In the genomic region with DNA sequence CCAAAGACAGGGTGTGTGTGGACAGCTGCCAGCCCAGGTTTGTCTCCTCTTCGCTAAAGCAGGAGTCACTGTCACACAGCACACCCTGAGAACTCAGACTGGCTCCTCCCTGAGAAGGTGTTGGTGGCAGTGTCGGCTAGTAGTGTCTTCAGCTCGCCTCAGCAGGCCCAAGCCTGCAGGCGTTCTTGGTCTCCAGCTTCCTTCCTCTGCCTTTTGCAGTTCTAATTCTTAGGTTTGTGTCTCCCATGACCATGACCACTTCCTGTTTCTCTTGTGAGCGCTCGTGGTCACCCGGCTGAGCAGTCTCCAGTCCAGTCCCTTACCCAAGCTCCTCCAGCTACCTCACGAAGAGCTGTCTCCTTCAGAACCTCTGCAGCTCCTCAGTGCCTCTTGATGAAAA, we compare ENCODE assay signal across 16 mouse cellular contexts. TPM values are rescaled to one million over a fixed set of nuclear protein-coding genes. Genes with fewer than 3 reads are reported as not detected.
A peak's percentile ranks its signal among the peaks of the same experiment; 100 is the strongest.
DNase-seq lines count a peak whose midpoint lies in the region; ATAC-seq and TF ChIP-seq lines count a peak whose summit lies in the region.
"Had no signal": no experiment of that assay in that cellular context is flagged by ENCODE, and none has a peak within 500 bp of the region (broad histone marks: within the 10 kb centered on the region; RNA-seq: fewer than 3 reads in every experiment).

No protein-coding gene starts in this region.

- no peak for TF ChIP-seq POLR2A in olfactory bulb, adult 2 months (IDR thresholded peaks at IDR 0.05; ENCODE audit: insufficient read depth, low read depth, low read length)

- no peak overlapping the region for H3K27ac ChIP-seq in liver, embryonic 12.5 days
- H3K27ac ChIP-seq in liver, postnatal 0 days (ENCODE audit: low read depth): no peak overlapping the region
- H3K27ac ChIP-seq in olfactory bulb, adult 2 months (ENCODE audit: insufficient read depth, low read depth, low read length): peak overlapping the region; percentile 34; the same call in 1 of the 2 replicates
- H3K27ac ChIP-seq in forebrain, embryonic 13.5 days: no peak overlapping the region
- H3K27ac ChIP-seq: kidney, embryonic 15.5 days; layer of hippocampus, adult 2 months; liver, embryonic 13.5 days; midbrain, embryonic 15.5 days; neural tube, embryonic 12.5 days had no signal

- H3K27me3 ChIP-seq in liver, embryonic 12.5 days (replicated peaks): no peaks in the 10 kb centered on the region
- H3K27me3 ChIP-seq in Patski: no peaks in the 10 kb centered on the region
- H3K27me3 ChIP-seq in liver, postnatal 0 days (ENCODE audit: insufficient read depth, low read length): no peaks in the 10 kb centered on the region
- H3K27me3 ChIP-seq in forebrain, embryonic 13.5 days: no peaks in the 10 kb centered on the region
- H3K27me3 ChIP-seq: kidney, embryonic 15.5 days; liver, embryonic 13.5 days; midbrain, embryonic 15.5 days; neural tube, embryonic 12.5 days had no signal

- TF ChIP-seq CTCF in Patski (IDR thresholded peaks at IDR 0.05): no peak
- no peak for TF ChIP-seq CTCF in liver, postnatal 0 days (IDR thresholded peaks at IDR 0.05; ENCODE audit: low read depth)
- no peak for TF ChIP-seq CTCF in olfactory bulb, adult 2 months (IDR thresholded peaks at IDR 0.05; ENCODE audit: insufficient read depth, low read depth, low read length)

- H3K4me1 ChIP-seq in liver, embryonic 12.5 days: no peaks in the 10 kb centered on the region
- H3K4me1 ChIP-seq in liver, postnatal 0 days (ENCODE audit: insufficient read depth): peaks cover 5% of the 10 kb centered on the region; the same call in 1 of the 2 replicates
- peaks cover 17% of the 10 kb centered on the region for H3K4me1 ChIP-seq in olfactory bulb, adult 2 months (ENCODE audit: control insufficient read depth, insufficient read depth, low read length)
- no peaks in the 10 kb centered on the region for H3K4me1 ChIP-seq in forebrain, embryonic 13.5 days
- H3K4me1 ChIP-seq: midbrain, embryonic 15.5 days; neural tube, embryonic 12.5 days had no signal

- WGBS in liver, embryonic 12.5 days (ENCODE audit: insufficient replicate concordance): 50% methylated on average over 8 of the region's 8 CpGs
- WGBS in liver, postnatal 0 days (ENCODE audit: insufficient replicate concordance): 30% methylated on average over 8 of the region's 8 CpGs
- WGBS in olfactory bulb, adult 2 months: 89% methylated on average over 8 of the region's 8 CpGs
- WGBS in forebrain, embryonic 13.5 days: 92% methylated on average over 8 of the region's 8 CpGs

- in situ Hi-C loops in Patski (cut with MboI; ENCODE audit: low pct_unique_long_range_greater_than_20kb): no loop called here

- no peak for TF ChIP-seq EP300 in liver, postnatal 0 days (IDR thresholded peaks at IDR 0.05; ENCODE audit: low read depth)

- DNase-seq in liver (no peak), Patski (ENCODE audit: low read depth, low spot score) (no peak)
- peak; percentile 21 for DNase-seq in liver, postnatal 0 days
- DNase-seq in left cerebral cortex, postnatal 25 days (ENCODE audit: low spot score in 2 of 2): no peak
- DNase-seq: adrenal gland, postnatal 36 days; cerebellum, adult 11 months; cerebellum, postnatal 25 days; gastrocnemius, postnatal 14 days; liver, embryonic 13.5 days had no signal

- peaks cover 67% of the 10 kb centered on the region for H3K36me3 ChIP-seq in liver, embryonic 12.5 days
- peaks cover 8% of the 10 kb centered on the region; the same call in 1 of the 2 replicates for H3K36me3 ChIP-seq in liver, postnatal 0 days (replicated peaks; ENCODE audit: insufficient read depth, low read length)
- H3K36me3 ChIP-seq in forebrain, embryonic 13.5 days (ENCODE audit: poor library complexity, severe bottlenecking): peaks cover 64% of the 10 kb centered on the region

- H3K4me2 ChIP-seq in liver, embryonic 12.5 days: no peak overlapping the region
- H3K4me2 ChIP-seq in liver, postnatal 0 days (ENCODE audit: low read depth, low read length): no peak overlapping the region
- no peak overlapping the region for H3K4me2 ChIP-seq in forebrain, embryonic 13.5 days
- H3K4me2 ChIP-seq: kidney, embryonic 15.5 days; liver, embryonic 13.5 days; midbrain, embryonic 15.5 days; neural tube, embryonic 12.5 days had no signal

- no peak overlapping the region for H3K4me3 ChIP-seq in liver, embryonic 12.5 days
- H3K4me3 ChIP-seq in liver, postnatal 0 days (ENCODE audit: low read depth, low read length): no peak overlapping the region
- H3K4me3 ChIP-seq in olfactory bulb, adult 2 months (ENCODE audit: insufficient read depth, low read depth, low read length): no peak overlapping the region
- no peak overlapping the region for H3K4me3 ChIP-seq in forebrain, embryonic 13.5 days
- H3K4me3 ChIP-seq: kidney, embryonic 15.5 days; layer of hippocampus, adult 2 months; liver, embryonic 13.5 days; midbrain, embryonic 15.5 days; neural tube, embryonic 12.5 days had no signal

- CTCF ChIA-PET in Patski (lab: Charles Lee): interaction anchor here (0.6 to 1.5 kb wide), 5 partner anchors 9 to 23 kb away, joined by 3 to 4 read pairs (median 3); no protein-coding TSS in a partner anchor

- POLR2A ChIA-PET in Patski (lab: Charles Lee): interaction anchor here (1.6 kb wide), 1 partner anchor 24 kb away, joined by 3 read pairs; no protein-coding TSS in a partner anchor

- H3K9me3 ChIP-seq in liver, embryonic 12.5 days (replicated peaks): no peaks in the 10 kb centered on the region
- no peaks in the 10 kb centered on the region for H3K9me3 ChIP-seq in liver, postnatal 0 days (ENCODE audit: low read length)
- H3K9me3 ChIP-seq in forebrain, embryonic 13.5 days (replicated peaks): no peaks in the 10 kb centered on the region
- H3K9me3 ChIP-seq: kidney, embryonic 15.5 days; liver, embryonic 13.5 days; midbrain, embryonic 15.5 days; neural tube, embryonic 12.5 days had no signal

- intact Hi-C loops in left cerebral cortex, postnatal 25 days (cut with DNase I): no loop called here

- H3K9ac ChIP-seq in liver, embryonic 12.5 days: no peak overlapping the region
- H3K9ac ChIP-seq in liver, postnatal 0 days (replicated peaks): no peak overlapping the region
- no peak overlapping the region for H3K9ac ChIP-seq in forebrain, embryonic 13.5 days
- H3K9ac ChIP-seq: kidney, embryonic 15.5 days; liver, embryonic 13.5 days; midbrain, embryonic 15.5 days; neural tube, embryonic 12.5 days had no signal

- 0 out of 2 replicates have a peak, but pooled peaks have one; percentile 21 for ATAC-seq in liver, embryonic 12.5 days
- ATAC-seq in Patski: peak; percentile 42
- 0 out of 2 replicates have a peak, but pooled peaks have one; percentile 35 for ATAC-seq in liver, postnatal 0 days
- ATAC-seq in forebrain, embryonic 13.5 days: no peak
- ATAC-seq: midbrain, embryonic 15.5 days had no signal

RNA-seq across cellular contexts. Expression of gene Kcnk13, which starts 21.9 kb away (rescaled TPM):
- 0.46 and 0.59 TPM in 2 replicates for polyA plus RNA-seq in liver, embryonic 12.5 days (2016; fragmentation: Nextera tagmentation; extraction: Ambion mirVana)
- polyA plus RNA-seq in Patski (2021): not detected
- 1.3 TPM in 2 replicates for polyA plus RNA-seq in liver, postnatal 0 days (2015; fragmentation: Nextera tagmentation; extraction: Ambion mirVana)
- polyA plus RNA-seq in olfactory bulb, adult 2 months (2012; ENCODE audit: insufficient read depth, insufficient read length, low replicate concordance, missing spikeins): not detected in 2 replicates
- 0.49 and 0.88 TPM in 2 replicates for polyA plus RNA-seq in forebrain, embryonic 13.5 days (2015; fragmentation: Nextera tagmentation; extraction: Ambion mirVana)
- 1 to 10 TPM; 5.9 to 7.2 TPM for total RNA-seq in left cerebral cortex, postnatal 25 days (2021)

RNA-seq across cellular contexts. Expression of gene Tdp1, which starts 58.1 kb away (rescaled TPM):
- polyA plus RNA-seq in liver, embryonic 12.5 days (2016; fragmentation: Nextera tagmentation; extraction: Ambion mirVana): 41.4 and 43.8 TPM in 2 replicates
- polyA plus RNA-seq in Patski (2021): 17.0 TPM
- polyA plus RNA-seq in liver, postnatal 0 days (2015; fragmentation: Nextera tagmentation; extraction: Ambion mirVana): 11.9 and 12.4 TPM in 2 replicates
- polyA plus RNA-seq in olfactory bulb, adult 2 months (2012; ENCODE audit: insufficient read depth, insufficient read length, low replicate concordance, missing spikeins): not detected in 2 replicates
- polyA plus RNA-seq in forebrain, embryonic 13.5 days (2015; fragmentation: Nextera tagmentation; extraction: Ambion mirVana): 76.4 and 80.9 TPM in 2 replicates
- total RNA-seq in left cerebral cortex, postnatal 25 days (2021): 10 to 100 TPM; 24.6 to 25.0 TPM

RNA-seq across cellular contexts. Expression of gene Efcab11, which starts 58.2 kb away (rescaled TPM):
- polyA plus RNA-seq in liver, embryonic 12.5 days (2016; fragmentation: Nextera tagmentation; extraction: Ambion mirVana): 5.4 and 5.5 TPM in 2 replicates
- 3.1 TPM for polyA plus RNA-seq in Patski (2021)
- 3.3 and 4.5 TPM in 2 replicates for polyA plus RNA-seq in liver, postnatal 0 days (2015; fragmentation: Nextera tagmentation; extraction: Ambion mirVana)
- not detected in 2 replicates for polyA plus RNA-seq in olfactory bulb, adult 2 months (2012; ENCODE audit: insufficient read depth, insufficient read length, low replicate concordance, missing spikeins)
- 15.3 and 18.3 TPM in 2 replicates for polyA plus RNA-seq in forebrain, embryonic 13.5 days (2015; fragmentation: Nextera tagmentation; extraction: Ambion mirVana)
- under 1 TPM in 1 of 2 experiments, not detected in 1; 0.55 TPM for total RNA-seq in left cerebral cortex, postnatal 25 days (2021)
